Mouse (Mus musculus): ENCODE results near the gene Cyb561a3. TPM values are rescaled to one million over a fixed set of nuclear protein-coding genes. Genes with fewer than 3 reads are reported as not detected.
A peak's percentile ranks its signal among the peaks of the same experiment; 100 is the strongest.

The Cyb561a3 gene
- polyA plus RNA-seq, 1 experiment from 2014 or later: 16.7 TPM

DNA sequence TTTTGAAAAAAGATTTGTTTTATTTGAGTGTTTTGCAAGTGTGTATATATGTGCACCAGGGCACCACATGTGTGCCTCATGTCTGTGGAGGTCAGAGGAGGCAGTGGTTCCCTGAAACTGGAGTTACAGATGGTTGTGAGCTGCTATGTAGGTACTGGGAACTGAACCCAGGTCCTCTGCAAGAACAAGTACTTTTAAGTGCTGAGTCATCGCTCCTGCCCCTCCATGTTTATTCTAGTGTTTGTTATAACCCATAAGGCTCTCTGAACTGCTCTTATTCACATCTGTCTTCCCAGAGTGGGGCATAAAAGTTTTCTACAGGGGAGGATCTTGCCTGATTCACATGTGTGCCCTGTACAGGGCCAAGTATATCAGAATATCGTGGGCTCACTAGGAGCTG lies 22.7 kb downstream of the Cyb561a3 start:
- H3K4me2 ChIP-seq (replicated peaks; ENCODE audit: low read depth): no peak overlapping the region
- no peak for TF ChIP-seq CTCF (IDR thresholded peaks at IDR 0.05; ENCODE audit: low read depth)
- TF ChIP-seq EP300 (optimal IDR thresholded peaks at IDR 0.05): no peak
- 96% methylated on average over 2 of the region's 2 CpGs for WGBS
- H3K9me3 ChIP-seq (ENCODE audit: control insufficient read depth, low read length): no peaks in the 10 kb centered on the region
- no peaks in the 10 kb centered on the region for H3K27me3 ChIP-seq (ENCODE audit: control insufficient read depth, insufficient read depth, low read length)
- H3K9ac ChIP-seq (ENCODE audit: low read length): no peak overlapping the region
- no peak overlapping the region for H3K27ac ChIP-seq (replicated peaks)
- no peak for DNase-seq (ENCODE audit: low spot score)
- H3K36me3 ChIP-seq (ENCODE audit: control insufficient read depth, insufficient read depth, low read length): no peaks in the 10 kb centered on the region; the same call in 1 of the 2 replicates
- H3K4me1 ChIP-seq (replicated peaks; ENCODE audit: control insufficient read depth, insufficient read depth): 0 out of 2 replicates have a peak, but pooled peaks cover 2% of the 10 kb centered on the region
- ATAC-seq (ENCODE audit: low FRiP score, low TSS enrichment): no peak
- H3K4me3 ChIP-seq (ENCODE audit: low read depth, low read length): no peak overlapping the region

GRCm38 (mm10) chr19:10602247-10602769 lies 25.3 kb downstream of the Cyb561a3 start:
- no peaks in the 10 kb centered on the region; the same call in 1 of the 2 replicates for H3K36me3 ChIP-seq (ENCODE audit: control insufficient read depth, insufficient read depth, low read length)
- H3K9ac ChIP-seq (ENCODE audit: low read length): peak overlapping the region; percentile 59
- 8% methylated on average over 6 of the region's 6 CpGs for WGBS
- H3K4me2 ChIP-seq (replicated peaks; ENCODE audit: low read depth): peak overlapping the region; percentile 58
- no peak for DNase-seq (ENCODE audit: low spot score)
- no peak for TF ChIP-seq EP300 (optimal IDR thresholded peaks at IDR 0.05)
- no peak for TF ChIP-seq CTCF (IDR thresholded peaks at IDR 0.05; ENCODE audit: low read depth)
- H3K27ac ChIP-seq (replicated peaks): peak overlapping the region; percentile 92
- H3K4me1 ChIP-seq (replicated peaks; ENCODE audit: control insufficient read depth, insufficient read depth): peaks cover 8% of the 10 kb centered on the region; the same call in 1 of the 2 replicates
- H3K4me3 ChIP-seq (ENCODE audit: low read depth, low read length): peak overlapping the region; percentile 29; the same call in 1 of the 2 replicates
- ATAC-seq (ENCODE audit: low FRiP score, low TSS enrichment): no peak
- H3K9me3 ChIP-seq (ENCODE audit: control insufficient read depth, low read length): no peaks in the 10 kb centered on the region
- no peaks in the 10 kb centered on the region for H3K27me3 ChIP-seq (ENCODE audit: control insufficient read depth, insufficient read depth, low read length)

DNA sequence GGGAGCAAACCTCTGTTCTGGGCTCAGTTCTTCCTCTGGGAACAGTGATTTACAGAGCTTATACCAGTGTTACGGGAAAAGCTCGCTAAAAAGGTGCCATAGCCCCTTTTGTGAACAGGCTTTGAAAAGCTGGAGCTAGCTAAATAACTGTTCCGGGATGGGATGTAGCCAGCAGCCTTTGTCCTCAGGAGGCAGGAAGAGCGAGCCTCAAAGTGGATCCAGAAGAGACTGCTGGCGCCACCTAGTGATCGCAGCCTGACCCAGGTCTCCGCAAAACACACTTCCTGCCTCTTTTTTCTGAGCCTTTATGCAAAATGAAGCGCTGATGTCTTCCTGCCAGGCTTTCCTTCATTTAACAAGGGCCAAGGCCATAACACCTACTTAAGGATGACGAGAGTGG lies 25.8 kb downstream of the Cyb561a3 start:
- DNase-seq (ENCODE audit: low spot score) (peak; percentile 91), ATAC-seq (ENCODE audit: low FRiP score, low TSS enrichment) (peak; percentile 55; the same call in 1 of the 2 replicates)
- Histone ChIP-seq H3K9ac (ENCODE audit: low read length) (peak overlapping the region; percentile 59), H3K4me2 (replicated peaks; ENCODE audit: low read depth) (peak overlapping the region; percentile 58), H3K27me3 (ENCODE audit: control insufficient read depth, insufficient read depth, low read length) (no peaks in the 10 kb centered on the region), H3K9me3 (ENCODE audit: control insufficient read depth, low read length) (no peaks in the 10 kb centered on the region), H3K4me1 (replicated peaks; ENCODE audit: control insufficient read depth, insufficient read depth) (peaks cover 8% of the 10 kb centered on the region; the same call in 1 of the 2 replicates), H3K27ac (replicated peaks) (peak overlapping the region; percentile 92), H3K4me3 (ENCODE audit: low read depth, low read length) (peak overlapping the region; percentile 29; the same call in 1 of the 2 replicates), H3K36me3 (ENCODE audit: control insufficient read depth, insufficient read depth, low read length) (peaks cover 4% of the 10 kb centered on the region; the same call in 1 of the 2 replicates)
- WGBS: 4% methylated on average over 9 of the region's 9 CpGs
- TF ChIP-seq CTCF (IDR thresholded peaks at IDR 0.05; ENCODE audit: low read depth) (peak; percentile 93), EP300 (optimal IDR thresholded peaks at IDR 0.05) (no peak)

DNA sequence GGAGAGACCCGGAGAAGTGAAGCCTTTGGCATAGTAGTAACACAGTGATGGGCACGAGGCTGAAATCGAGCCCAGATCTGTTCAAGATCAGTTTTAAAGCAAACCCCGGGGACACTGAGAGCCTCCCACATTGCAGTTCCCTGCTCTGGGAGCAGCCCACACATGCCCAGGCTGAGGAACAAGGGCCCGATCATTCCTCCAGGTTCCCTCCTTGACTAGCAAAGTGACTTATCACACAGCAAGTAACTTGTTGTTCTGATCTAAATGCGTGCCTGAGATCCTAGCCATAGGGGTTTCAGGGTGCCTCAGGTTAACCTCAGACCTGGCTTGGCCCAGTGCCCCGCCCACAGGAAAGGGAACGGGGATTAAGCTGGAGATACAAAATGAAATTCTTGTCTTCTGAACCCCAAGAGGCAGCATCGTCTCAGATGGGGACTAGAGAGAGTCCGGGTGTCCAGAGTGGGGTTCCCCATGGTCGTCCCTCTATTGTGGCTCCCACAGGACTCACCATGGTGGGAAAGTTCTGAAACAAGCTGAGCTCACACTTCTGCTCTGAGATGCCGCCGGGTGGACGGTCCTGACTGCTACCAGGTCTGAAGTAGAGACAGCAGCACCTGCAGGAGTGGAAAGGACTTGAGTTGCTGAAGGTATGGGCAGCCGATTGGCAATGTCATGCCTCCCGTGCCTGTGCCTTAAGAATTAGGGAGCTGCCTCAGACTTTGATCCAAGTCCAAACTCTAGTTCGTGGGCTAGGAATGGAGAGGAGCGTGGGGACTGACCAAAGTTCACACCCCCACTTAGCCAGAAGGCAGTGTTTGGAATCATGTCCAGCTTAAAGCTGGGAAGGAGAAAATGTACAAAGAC lies 26.9 kb downstream of the Cyb561a3 start:
- no peak overlapping the region for H3K27ac ChIP-seq (replicated peaks)
- ATAC-seq (ENCODE audit: low FRiP score, low TSS enrichment): no peak
- 77% methylated on average over 18 of the region's 18 CpGs for WGBS
- H3K4me3 ChIP-seq (ENCODE audit: low read depth, low read length): no peak overlapping the region
- DNase-seq (ENCODE audit: low spot score): no peak
- H3K4me1 ChIP-seq (replicated peaks; ENCODE audit: control insufficient read depth, insufficient read depth): peaks cover 8% of the 10 kb centered on the region; the same call in 1 of the 2 replicates
- H3K27me3 ChIP-seq (ENCODE audit: control insufficient read depth, insufficient read depth, low read length): no peaks in the 10 kb centered on the region
- peaks cover 10% of the 10 kb centered on the region; the same call in 1 of the 2 replicates for H3K36me3 ChIP-seq (ENCODE audit: control insufficient read depth, insufficient read depth, low read length)
- H3K9me3 ChIP-seq (ENCODE audit: control insufficient read depth, low read length): no peaks in the 10 kb centered on the region
- no peak for TF ChIP-seq EP300 (optimal IDR thresholded peaks at IDR 0.05)
- no peak for TF ChIP-seq CTCF (IDR thresholded peaks at IDR 0.05; ENCODE audit: low read depth)
- peak overlapping the region; percentile 69; the same call in 1 of the 2 replicates for H3K4me2 ChIP-seq (replicated peaks; ENCODE audit: low read depth)
- peak overlapping the region; percentile 74 for H3K9ac ChIP-seq (ENCODE audit: low read length)

- peak overlapping the region; percentile 69 for H3K4me2 ChIP-seq (replicated peaks; ENCODE audit: low read depth)
- H3K27ac ChIP-seq (replicated peaks): peak overlapping the region; percentile 97
- ATAC-seq (ENCODE audit: low FRiP score, low TSS enrichment) (no peak), DNase-seq (ENCODE audit: low spot score) (no peak)
- peak overlapping the region; percentile 74 for H3K9ac ChIP-seq (ENCODE audit: low read length)
- TF ChIP-seq CTCF (IDR thresholded peaks at IDR 0.05; ENCODE audit: low read depth): no peak
- TF ChIP-seq EP300 (optimal IDR thresholded peaks at IDR 0.05): no peak
- H3K9me3 ChIP-seq (ENCODE audit: control insufficient read depth, low read length): no peaks in the 10 kb centered on the region
- H3K4me1 ChIP-seq (replicated peaks; ENCODE audit: control insufficient read depth, insufficient read depth): peaks cover 8% of the 10 kb centered on the region; the same call in 1 of the 2 replicates
- peaks cover 10% of the 10 kb centered on the region; the same call in 1 of the 2 replicates for H3K36me3 ChIP-seq (ENCODE audit: control insufficient read depth, insufficient read depth, low read length)
- 46% methylated on average over 3 of the region's 3 CpGs for WGBS
- no peaks in the 10 kb centered on the region for H3K27me3 ChIP-seq (ENCODE audit: control insufficient read depth, insufficient read depth, low read length)
- H3K4me3 ChIP-seq (ENCODE audit: low read depth, low read length): peak overlapping the region; percentile 97
These were observed 27.6 kb downstream of the Cyb561a3 start for GRCm38 (mm10) chr19:10604534-10604933.

Data from stomach, postnatal 0 days (tissue).